Mouse (Mus musculus): ENCODE measurements around the gene Hfe.
A peak's percentile ranks its signal among the peaks of the same experiment; 100 is the strongest.

Gene Hfe

GRCm38 (mm10) chr13:23710374-23711089 lies at the start of gene Hfe:
Gene Hfe (minus strand): TSS chr13:23710854.
- peak; percentile 26 for DNase-seq (ENCODE audit: low read depth, low spot score)

DNA sequence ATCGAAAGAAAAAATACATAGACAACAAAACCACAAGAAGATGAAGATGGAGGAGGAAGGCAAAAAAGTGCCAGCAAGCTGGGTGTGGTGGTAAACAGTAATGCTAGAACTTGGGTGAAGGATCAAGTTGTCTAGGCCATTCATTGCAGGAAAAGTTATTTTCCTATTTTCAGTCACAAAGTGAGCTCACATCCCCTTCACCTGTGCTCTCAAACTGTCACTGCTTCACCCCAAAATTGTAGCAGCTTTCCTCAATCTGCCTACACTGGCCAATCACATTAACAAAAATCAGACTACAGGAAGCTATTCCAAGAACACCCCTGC lies 49.2 kb upstream of the Hfe start:
- no peak for DNase-seq (ENCODE audit: low read depth, low spot score)

DNA sequence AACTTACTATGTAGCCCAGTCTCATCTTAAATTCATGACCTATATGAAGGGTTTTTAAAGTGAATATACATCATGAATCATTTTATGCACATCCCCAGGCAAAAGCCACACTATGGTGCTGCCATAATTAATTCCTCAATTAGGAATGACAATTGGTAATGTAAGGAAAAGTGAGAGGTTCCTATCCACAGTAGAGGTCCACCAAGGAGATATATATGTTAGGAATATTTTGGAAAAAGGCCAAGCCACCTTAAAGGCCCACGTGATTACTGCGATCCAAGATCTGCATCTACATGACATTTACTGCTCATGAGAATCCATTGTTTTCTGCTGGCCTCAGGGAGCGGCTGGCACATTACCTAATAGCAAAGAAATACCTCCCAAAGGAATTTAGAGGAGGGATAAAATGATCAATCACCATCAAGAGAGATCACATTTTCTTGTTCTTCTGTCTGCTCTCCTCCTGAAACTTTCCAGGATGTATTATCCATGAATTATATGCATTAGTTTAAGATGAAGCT lies 48.7 kb upstream of the Hfe start:
- no peak for DNase-seq (ENCODE audit: low read depth, low spot score)

GRCm38 (mm10) chr13:23757921-23758320 lies 47.3 kb upstream of the Hfe start:
- DNase-seq (ENCODE audit: low read depth, low spot score): peak; percentile 26

GRCm38 (mm10) chr13:23757211-23757773 lies 46.6 kb upstream of the Hfe start:
- peak; percentile 34 for DNase-seq (ENCODE audit: low read depth, low spot score)

DNA sequence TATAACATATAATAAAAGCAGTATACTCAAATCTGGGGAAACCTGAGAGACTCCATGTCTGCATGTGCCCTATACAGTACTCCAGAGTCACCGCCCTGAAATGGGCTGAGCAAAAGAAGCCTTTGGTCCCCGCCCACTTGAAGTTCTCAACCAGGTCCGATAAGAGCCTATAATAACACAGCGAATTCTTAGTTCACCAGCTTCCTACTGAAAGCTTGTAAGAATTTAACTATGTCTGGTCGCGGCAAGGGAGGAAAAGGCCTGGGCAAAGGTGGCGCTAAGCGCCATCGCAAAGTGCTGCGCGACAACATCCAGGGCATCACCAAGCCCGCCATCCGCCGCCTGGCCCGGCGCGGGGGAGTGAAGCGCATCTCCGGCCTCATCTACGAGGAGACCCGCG lies 46.1 kb upstream of the Hfe start, which contains the start of gene Hist1h4b:
TSS of gene Hist1h4b (plus strand) at position 224 of the 400 bp plus-strand sequence.
- peak; percentile 96 for DNase-seq (ENCODE audit: low read depth, low spot score)

- DNase-seq (ENCODE audit: low read depth, low spot score): no peak
Observed at GRCm38 (mm10) chr13:23755000-23755399, 44.3 kb upstream of the Hfe start.

GRCm38 (mm10) chr13:23753314-23754078 lies 42.8 kb upstream of the Hfe start:
- DNase-seq (ENCODE audit: low read depth, low spot score): peak; percentile 49

- DNase-seq (ENCODE audit: low read depth, low spot score): peak; percentile 36
Observed at GRCm38 (mm10) chr13:23752742-23753172, 42.1 kb upstream of the Hfe start.

DNA sequence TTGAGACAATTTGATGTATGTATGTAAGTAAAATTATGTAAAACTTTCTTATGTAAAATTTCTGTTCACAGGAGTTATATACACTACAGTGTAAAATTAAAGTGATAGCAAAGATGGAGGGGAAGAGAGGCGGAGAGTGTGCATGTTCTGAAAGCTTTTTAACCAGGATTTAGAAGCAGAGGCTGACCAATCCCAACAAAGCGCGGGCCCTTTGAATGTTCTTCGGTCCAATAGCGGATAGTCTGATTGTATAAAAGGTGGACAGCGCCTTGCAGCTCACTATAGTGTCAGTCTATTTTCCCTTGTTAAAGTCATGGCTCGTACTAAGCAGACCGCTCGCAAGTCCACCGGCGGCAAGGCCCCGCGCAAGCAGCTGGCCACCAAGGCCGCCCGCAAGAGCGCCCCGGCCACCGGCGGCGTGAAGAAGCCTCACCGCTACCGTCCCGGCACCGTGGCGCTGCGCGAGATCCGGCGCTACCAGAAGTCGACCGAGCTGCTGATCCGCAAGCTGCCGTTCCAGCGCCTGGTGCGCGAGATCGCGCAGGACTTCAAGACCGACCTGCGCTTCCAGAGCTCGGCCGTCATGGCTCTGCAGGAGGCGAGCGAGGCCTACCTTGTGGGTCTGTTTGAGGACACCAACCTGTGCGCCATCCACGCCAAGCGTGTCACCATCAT lies 41.5 kb upstream of the Hfe start, which contains the start of gene Hist1h3b:
TSS of gene Hist1h3b (plus strand) at position 201 of the 675 bp plus-strand sequence.
- peak; percentile 98 for DNase-seq (ENCODE audit: low read depth, low spot score)

GRCm38 (mm10) chr13:23751478-23751956 lies 40.9 kb upstream of the Hfe start:
- peak; percentile 61 for DNase-seq (ENCODE audit: low read depth, low spot score)

GRCm38 (mm10) chr13:23750839-23751477 lies 40.3 kb upstream of the Hfe start, which contains the start of gene Hist1h2ab:
Gene Hist1h2ab (plus strand): TSS chr13:23751126.
- peak; percentile 81 for DNase-seq (ENCODE audit: low read depth, low spot score)

GRCm38 (mm10) chr13:23749563-23750121 lies 39.0 kb upstream of the Hfe start:
- peak; percentile 56 for DNase-seq (ENCODE audit: low read depth, low spot score)

GRCm38 (mm10) chr13:23747892-23748288 lies 37.2 kb upstream of the Hfe start:
- DNase-seq (ENCODE audit: low read depth, low spot score): peak; percentile 50

- DNase-seq (ENCODE audit: low read depth, low spot score): peak; percentile 60
Observed at GRCm38 (mm10) chr13:23747081-23747891, 36.6 kb upstream of the Hfe start.

DNA sequence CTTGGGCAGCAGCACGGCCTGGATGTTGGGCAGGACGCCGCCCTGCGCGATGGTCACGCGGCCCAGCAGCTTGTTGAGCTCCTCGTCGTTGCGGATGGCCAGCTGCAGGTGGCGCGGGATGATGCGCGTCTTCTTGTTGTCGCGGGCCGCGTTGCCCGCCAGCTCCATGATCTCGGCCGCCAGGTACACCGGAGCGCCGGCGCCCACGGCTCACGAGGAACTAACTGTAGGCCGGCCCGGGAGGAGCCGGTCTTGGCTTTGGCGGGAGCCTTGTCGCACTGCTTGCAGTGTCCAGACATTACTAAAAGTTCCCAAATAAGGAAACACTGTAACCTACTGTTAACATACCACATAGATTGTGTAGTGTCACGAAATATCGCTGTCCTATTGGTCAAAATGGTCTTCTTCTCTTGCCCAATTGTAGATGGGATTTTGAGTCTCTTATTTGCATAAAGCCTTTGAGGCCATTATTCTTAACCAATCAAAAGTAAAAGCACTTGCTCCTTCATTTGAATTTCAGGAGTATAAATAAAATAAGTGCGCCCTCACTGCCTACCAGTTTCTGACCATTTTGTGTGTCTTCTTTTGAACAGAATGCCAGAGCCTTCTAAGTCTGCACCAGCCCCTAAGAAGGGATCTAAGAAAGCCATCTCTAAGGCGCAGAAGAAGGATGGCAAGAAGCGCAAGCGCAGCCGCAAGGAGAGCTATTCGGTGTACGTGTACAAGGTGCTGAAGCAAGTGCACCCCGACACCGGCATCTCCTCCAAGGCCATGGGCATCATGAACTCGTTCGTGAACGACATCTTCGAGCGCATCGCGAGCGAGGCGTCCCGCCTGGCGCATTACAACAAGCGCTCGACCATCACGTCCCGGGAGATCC lies 35.8 kb upstream of the Hfe start, which contains the start of gene Hist1h2bb:
TSS of gene Hist1h2bb (plus strand) at position 534 of the 880 bp plus-strand sequence.
- peak; percentile 94 for DNase-seq (ENCODE audit: low read depth, low spot score)

GRCm38 (mm10) chr13:23745381-23746161 lies 34.9 kb upstream of the Hfe start, which contains the start of gene Hist1h3c:
Gene Hist1h3c (minus strand): TSS chr13:23745602.
- peak; percentile 94 for DNase-seq (ENCODE audit: low read depth, low spot score)

All from 3T3-L1 (cell line).